Mouse (Mus musculus): ENCODE data around the gene Spaca5.

Gene Spaca5

DNA sequence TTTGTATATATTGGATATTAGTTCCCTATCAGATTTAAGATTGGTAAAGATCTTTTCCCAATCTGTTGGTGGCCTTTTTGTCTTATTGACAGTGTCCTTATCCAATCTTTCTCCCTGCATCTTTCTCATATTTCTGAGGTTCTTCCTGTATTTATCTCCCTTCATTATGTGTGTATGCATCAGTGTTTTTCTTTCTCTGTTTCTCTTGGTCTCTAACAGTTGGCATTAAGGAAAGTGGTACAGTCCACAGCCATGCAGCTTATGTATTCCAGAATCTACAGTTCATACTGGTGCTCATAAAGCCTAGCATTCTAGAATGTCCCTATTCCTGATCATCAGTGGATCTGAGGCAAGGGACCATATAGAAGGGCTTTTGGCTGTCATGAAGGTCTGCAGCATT, at the start of gene Spaca5:
Gene Spaca5, plus strand, starts transcription at position 301 of the 400 bp plus-strand sequence.
- DNase-seq: no peak

DNA sequence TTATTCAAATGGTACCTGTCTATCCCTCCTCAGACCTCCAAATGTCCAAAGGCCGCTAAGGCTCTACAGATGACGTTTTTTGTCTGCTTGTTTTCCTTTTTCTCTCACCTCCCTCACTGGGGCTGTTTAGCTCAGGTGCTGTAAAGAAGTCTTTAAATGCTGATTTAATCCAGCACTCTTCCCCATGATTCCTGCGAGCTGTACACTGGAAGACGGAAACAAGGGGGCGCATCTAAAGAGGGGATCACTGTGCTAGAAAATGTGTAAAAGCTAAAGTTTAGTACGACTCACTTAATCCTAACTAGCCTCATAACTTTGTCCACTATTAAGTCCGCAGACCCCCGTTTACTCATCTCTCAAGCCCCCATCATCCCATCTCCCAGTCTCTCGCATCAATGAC, 6.7 kb upstream of the Spaca5 start:
- DNase-seq: no peak

GRCm38 (mm10) chrX:21061866-21062543, 6.2 kb upstream of the Spaca5 start, which contains the start of gene Zfp182:
Gene Zfp182, minus strand, starts transcription at chrX:21062316.
- DNase-seq: peak; percentile 76

GRCm38 (mm10) chrX:21062544-21062890, 5.7 kb upstream of the Spaca5 start:
- DNase-seq: no peak

GRCm38 (mm10) chrX:21088645-21088982, 20.4 kb downstream of the Spaca5 start:
- no peak for DNase-seq

DNA sequence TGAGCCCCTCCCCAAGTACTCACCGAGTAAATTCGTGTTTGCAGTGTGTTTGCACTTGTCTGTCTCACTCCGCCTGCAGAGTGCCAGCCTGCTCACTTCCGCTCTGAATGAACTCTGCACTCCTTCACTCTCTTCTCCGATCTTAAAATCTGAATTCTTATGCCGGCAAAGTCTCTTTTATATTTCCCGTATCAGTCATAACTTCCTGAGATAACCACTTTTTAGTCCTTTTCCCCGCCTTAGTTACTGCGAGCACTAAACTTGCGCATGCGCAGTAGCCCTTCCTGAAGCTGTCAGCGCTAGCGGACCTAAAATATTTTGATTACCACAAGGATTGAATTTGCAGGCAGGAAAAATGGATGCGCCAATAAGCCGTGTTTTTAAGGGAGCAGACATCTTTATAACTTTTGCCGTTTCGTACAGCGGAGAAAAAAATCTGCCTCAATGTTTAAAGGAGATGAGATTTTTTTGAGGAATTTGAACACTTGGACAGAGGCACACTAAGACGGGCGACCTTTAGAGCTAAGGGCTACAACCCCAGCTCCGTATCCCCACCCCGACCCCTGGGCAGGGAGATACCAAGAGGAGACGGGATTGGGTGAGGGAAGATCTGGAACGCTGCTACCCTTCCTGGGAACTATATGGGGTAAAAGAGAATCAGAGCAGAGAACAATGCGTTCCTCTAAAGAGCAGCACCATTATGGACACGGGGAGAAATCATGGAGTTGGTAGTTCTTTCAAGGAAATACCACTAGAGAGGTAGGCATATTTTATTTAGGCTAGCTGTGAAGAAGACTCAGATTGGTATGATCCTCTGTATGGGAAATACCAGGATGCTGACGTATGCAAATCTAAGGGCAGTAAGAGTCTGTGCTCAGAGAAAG, 21.0 kb downstream of the Spaca5 start, which contains the start of gene Zfp300:
Gene Zfp300, minus strand, starts transcription at position 545 of the 884 bp plus-strand sequence.
- DNase-seq: peak; percentile 57

- DNase-seq: no peak
These were observed 21.6 kb downstream of the Spaca5 start for GRCm38 (mm10) chrX:21089867-21090239.

DNA sequence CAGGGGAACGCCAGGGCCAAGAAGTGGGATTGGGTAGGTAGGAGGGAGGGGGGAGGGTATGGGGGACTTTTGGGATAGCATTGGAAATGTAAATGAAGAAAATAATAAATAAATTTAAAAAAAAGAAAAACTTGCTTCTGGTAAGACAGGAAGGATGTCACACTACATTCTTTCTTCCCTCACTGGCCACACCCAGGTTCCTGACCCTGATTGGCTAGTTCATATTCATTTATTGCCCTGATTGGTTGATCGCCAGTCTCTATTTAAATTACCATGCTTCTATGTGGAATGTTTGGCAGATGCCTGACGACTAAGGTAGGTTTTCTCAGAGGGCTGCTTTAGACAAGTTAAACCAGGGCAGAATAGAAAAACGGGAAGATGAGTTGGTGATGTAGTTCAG, 47.3 kb downstream of the Spaca5 start, which contains the start of gene Ssxa1:
Gene Ssxa1, plus strand, starts transcription at position 301 of the 400 bp plus-strand sequence.
- no peak for DNase-seq
